Mouse (Mus musculus) heart, embryonic 13.5 days (tissue): Measurements from ENCODE around the gene Plscr1. TPM values are rescaled to one million over a fixed set of nuclear protein-coding genes. Genes with fewer than 3 reads are reported as not detected.

Experiments
- ATAC-seq: fragments of 200-750 bp; cut with Nextera tagmentation; 2 replicates; pipeline ENCODE4 v1.8.0; 2017; ENCODE audit warnings: moderate TSS enrichment; ENCODE audit not compliant: insufficient number of reproducible peaks, low FRiP score, low TSS enrichment; ENCODE audit errors: extremely low read depth
- H3K27ac ChIP-seq: fragments of 300-500 bp; sonication (generic); replicated peaks from 2 replicates; pipeline ENCODE4 v1.5.1; 2015; ENCODE audit warnings: moderate library complexity, mild to moderate bottlenecking, inconsistent platforms
- H3K27me3 ChIP-seq: fragments of 300-500 bp; sonication (generic); replicated peaks from 2 replicates; pipeline ENCODE4 v1.6.1; 2015; ENCODE audit warnings: mild to moderate bottlenecking, inconsistent platforms
- H3K36me3 ChIP-seq: fragments of 300-500 bp; sonication (generic); 2 replicates; pipeline ENCODE4 v1.6.1; 2015; ENCODE audit warnings: mild to moderate bottlenecking, inconsistent platforms
- H3K4me1 ChIP-seq: fragments of 300-500 bp; sonication (generic); 2 replicates; pipeline ENCODE4 v1.6.1; 2015; ENCODE audit warnings: inconsistent platforms
- H3K4me2 ChIP-seq: fragments of 300-500 bp; sonication (generic); 2 replicates; pipeline ENCODE4 v1.6.1; 2015; ENCODE audit warnings: inconsistent platforms, mild to moderate bottlenecking, moderate library complexity
- H3K4me3 ChIP-seq: fragments of 300-500 bp; sonication (generic); 2 replicates; pipeline ENCODE4 v1.5.1; 2015; ENCODE audit warnings: moderate library complexity, mild to moderate bottlenecking, inconsistent platforms
- H3K9ac ChIP-seq: fragments of 300-500 bp; sonication (generic); 2 replicates; pipeline ENCODE4 v1.6.1; 2015; ENCODE audit warnings: inconsistent platforms, mild to moderate bottlenecking, moderate library complexity
- H3K9me3 ChIP-seq: fragments of 300-500 bp; sonication (generic); 2 replicates; pipeline ENCODE4 v1.6.1; 2016; ENCODE audit warnings: inconsistent platforms
- WGBS: fragments of 180-500 bp; shearing (Covaris S2); methylation state at CpG from one replicate; pipeline ENCODE4 v1.1.7; 2015; ENCODE audit warnings: mixed read lengths; 5-methylcytosine and 5-hydroxymethylcytosine counted together
- microRNA-seq: library from miRNA; unstranded; fragments of <30 nt; microRNA quantifications from one replicate; pipeline ENCODE4, GENCODE M21; 2016
- polyA plus RNA-seq: library from polyadenylated mRNA; unstranded; fragments of >200 nt; fragmentation: Nextera tagmentation; extraction: Ambion mirVana; gene quantifications from 2 replicates; pipeline ENCODE4 v1.2.1, GENCODE M21; 2015

Gene Plscr1
- polyA plus RNA-seq, 1 experiment from 2014 or later: 32.3 TPM

DNA sequence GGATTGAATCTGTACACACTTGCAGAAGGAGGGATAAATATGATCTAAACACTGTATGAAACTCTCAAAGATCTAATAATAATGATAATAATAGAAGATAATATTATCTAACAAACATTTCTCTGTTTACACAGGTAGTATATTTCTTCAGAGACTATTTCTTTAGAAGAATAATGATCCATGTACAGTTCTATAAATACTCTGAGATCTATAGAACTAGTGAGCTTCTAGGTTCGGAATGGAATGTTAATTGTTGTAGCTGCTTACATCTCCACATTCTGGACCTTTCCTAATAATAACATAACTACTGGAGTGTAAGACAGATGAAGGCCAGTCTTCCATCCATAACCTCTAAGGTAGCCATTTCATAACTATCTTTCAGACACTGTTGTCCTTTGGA lies 59.5 kb downstream of the Plscr1 start, which contains the start of gene 1700057G04Rik:
Gene 1700057G04Rik (plus strand): TSS at position 301 of the 400 bp plus-strand sequence.
- ATAC-seq: no peak
- WGBS: 64% methylated on average over 1 of the region's 1 CpGs
- H3K4me3 ChIP-seq: no peak within 1 kb of the TSS
- H3K4me1 ChIP-seq: no peaks in the 10 kb centered on the region
- H3K4me2 ChIP-seq: no peak within 1 kb of the TSS
- no peaks in the 10 kb centered on the region for H3K27me3 ChIP-seq
- no peak within 1 kb of the TSS for H3K9ac ChIP-seq
- H3K36me3 ChIP-seq: no peaks in the 10 kb centered on the region
- 0 out of 2 replicates have a peak, but pooled peaks cover 3% of the 10 kb centered on the region for H3K9me3 ChIP-seq
- H3K27ac ChIP-seq: no peak within 1 kb of the TSS

DNA sequence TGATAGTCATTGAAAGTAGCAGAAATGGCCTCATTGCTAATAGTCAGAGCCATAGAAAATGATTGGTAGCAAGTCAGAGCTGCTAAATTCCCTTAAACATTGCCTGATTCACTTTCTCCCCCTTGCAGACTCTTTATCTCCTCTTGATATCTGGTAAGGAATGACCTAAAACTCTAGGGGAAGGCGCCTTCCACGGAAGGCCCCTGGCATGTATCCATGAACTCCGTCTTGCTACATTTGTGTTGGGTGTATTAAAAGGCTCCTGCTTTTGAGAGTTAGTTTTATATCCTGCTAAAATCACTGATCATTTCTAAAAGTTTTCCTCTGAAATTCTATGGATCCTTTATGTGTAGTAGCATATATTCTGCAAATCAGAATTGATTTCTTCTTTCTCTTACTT lies 67.2 kb downstream of the Plscr1 start:
- Histone ChIP-seq H3K36me3 (no peaks in the 10 kb centered on the region), H3K27ac (no peak overlapping the region), H3K4me3 (no peak overlapping the region), H3K4me1 (no peaks in the 10 kb centered on the region), H3K9ac (no peak overlapping the region), H3K4me2 (no peak overlapping the region), H3K27me3 (no peaks in the 10 kb centered on the region), H3K9me3 (no peaks in the 10 kb centered on the region)
- 48% methylated on average over 3 of the region's 3 CpGs for WGBS
- ATAC-seq: no peak

Small RNAs within 50 kb of the gene (microRNA-seq; reads per million reads assigned to microRNA genes)
- gene Mir6386: not detected

Other genes with a start within 250 kb of the Plscr1 start
- not detected in 2 replicates for gene Plscr5, start 56.8 kb upstream of the Plscr1 start, polyA plus RNA-seq
- gene Plscr2, start 25.9 kb downstream of the Plscr1 start, polyA plus RNA-seq: 7.2 and 8.5 TPM in 2 replicates
- not detected in 2 replicates for gene 1700057G04Rik, start 59.6 kb downstream of the Plscr1 start, polyA plus RNA-seq
- gene Plscr4, start 207.6 kb downstream of the Plscr1 start, polyA plus RNA-seq: 3.9 and 4.7 TPM in 2 replicates